Mouse (Mus musculus) intestine, embryonic 16.5 days (tissue): Measurements from ENCODE around the gene Fcrl5. TPM values are rescaled to one million over a fixed set of nuclear protein-coding genes. Genes with fewer than 3 reads are reported as not detected.

Source experiments
- ATAC-seq: fragments of 200-750 bp; cut with Nextera tagmentation; 2 replicates; pipeline ENCODE4 v1.8.0; 2017; ENCODE audit warnings: moderate TSS enrichment, moderate library complexity
- H3K27ac ChIP-seq: fragments of 300-500 bp; sonication (generic); 2 replicates; pipeline ENCODE4 v1.5.1; 2014; ENCODE audit warnings: mild to moderate bottlenecking, low read length
- H3K27me3 ChIP-seq: fragments of 300-500 bp; sonication (generic); replicated peaks from 2 replicates; pipeline ENCODE4 v1.6.1; 2014; ENCODE audit warnings: low read length, control low read depth, mixed read lengths; ENCODE audit not compliant: control insufficient read depth, insufficient read depth
- H3K36me3 ChIP-seq: fragments of 300-500 bp; sonication (generic); 2 replicates; pipeline ENCODE4 v1.6.1; 2014; ENCODE audit warnings: low read length, control low read depth; ENCODE audit not compliant: control insufficient read depth, insufficient read depth
- H3K4me1 ChIP-seq: fragments of 300-500 bp; sonication (generic); 2 replicates; pipeline ENCODE4 v1.6.1; 2014; ENCODE audit warnings: low read length, control low read depth, mixed read lengths; ENCODE audit not compliant: control insufficient read depth, insufficient read depth
- H3K4me2 ChIP-seq: fragments of 300-500 bp; sonication (generic); 2 replicates; pipeline ENCODE4 v1.6.1; 2014; ENCODE audit warnings: low read depth, low read length, control low read depth
- H3K4me3 ChIP-seq: fragments of 300-500 bp; sonication (generic); 2 replicates; pipeline ENCODE4 v1.5.1; 2014; ENCODE audit warnings: mild to moderate bottlenecking, low read length
- H3K9ac ChIP-seq: fragments of 300-500 bp; sonication (generic); 2 replicates; pipeline ENCODE4 v1.6.1; 2014; ENCODE audit warnings: low read depth, low read length
- H3K9me3 ChIP-seq: fragments of 300-500 bp; sonication (generic); 2 replicates; pipeline ENCODE4 v1.6.1; 2016; ENCODE audit warnings: low read length, control low read depth; ENCODE audit not compliant: control insufficient read depth
- WGBS: fragments of 180-500 bp; shearing (Covaris S2); extraction: QIAGEN DNeasy Blood & Tissue Kit; methylation state at CpG from one replicate; pipeline ENCODE4 v1.1.7; 2014; 5-methylcytosine and 5-hydroxymethylcytosine counted together
- polyA plus RNA-seq: library from polyadenylated mRNA; unstranded; fragments of >200 nt; fragmentation: Nextera tagmentation; extraction: Ambion mirVana; gene quantifications from 2 replicates; pipeline ENCODE4 v1.2.1, GENCODE M21; 2015

Fcrl5 gene
- polyA plus RNA-seq, 1 experiment from 2014 or later = not detected

DNA sequence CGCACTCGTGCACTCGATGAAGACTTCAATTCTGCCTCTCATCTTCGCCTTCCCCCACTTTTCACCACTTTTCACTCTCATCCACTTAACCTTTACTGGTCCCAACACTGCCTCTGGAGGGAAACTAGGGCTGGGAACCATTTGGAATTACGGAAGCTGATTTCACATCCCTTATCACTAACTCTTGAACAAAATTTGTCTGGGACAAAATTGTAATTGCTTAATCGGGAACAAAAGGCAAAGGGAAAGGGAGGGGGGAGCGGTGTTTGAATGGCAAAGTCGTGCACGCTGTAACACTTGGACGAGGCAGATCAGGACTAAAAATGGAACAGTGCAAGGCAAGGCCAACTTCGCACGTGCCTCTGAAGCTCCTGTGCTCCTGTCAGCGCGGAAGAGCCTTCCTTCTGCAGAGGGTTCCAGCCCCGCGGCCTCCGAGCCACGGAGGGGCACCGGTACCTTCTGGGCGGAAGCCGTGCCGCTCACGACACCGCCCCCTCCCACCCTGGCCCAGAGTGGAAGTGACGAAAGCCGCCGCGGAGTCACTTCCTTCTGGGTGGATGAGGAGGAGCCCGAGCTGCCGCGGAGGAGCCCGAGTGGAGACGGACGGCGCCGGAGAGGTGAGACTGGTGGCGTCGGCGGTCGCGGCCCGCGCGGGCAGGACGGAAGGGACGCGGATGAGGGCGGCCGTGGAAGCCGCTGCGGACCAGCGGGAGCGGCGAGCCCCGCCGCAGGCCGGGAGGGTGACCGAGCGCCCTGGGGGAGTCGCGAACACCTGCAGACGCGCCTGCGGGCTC lies 89.7 kb downstream of the Fcrl5 start, which contains the start of gene Etv3:
Etv3 (plus strand) TSS at position 365 of the 794 bp plus-strand sequence.
- Histone ChIP-seq H3K4me1 (peaks cover 15% of the 10 kb centered on the region; the same call in 1 of the 2 replicates), H3K27me3 (no peaks in the 10 kb centered on the region), H3K27ac (peak within 1 kb of the TSS; percentile 83), H3K9me3 (no peaks in the 10 kb centered on the region), H3K9ac (peak within 1 kb of the TSS; percentile 98), H3K4me3 (peak within 1 kb of the TSS; percentile 91), H3K4me2 (peak within 1 kb of the TSS; percentile 73), H3K36me3 (peaks cover 7% of the 10 kb centered on the region; the same call in 1 of the 2 replicates)
- peak; percentile 99 for ATAC-seq
- WGBS = 5% methylated on average over 64 of the region's 64 CpGs

DNA sequence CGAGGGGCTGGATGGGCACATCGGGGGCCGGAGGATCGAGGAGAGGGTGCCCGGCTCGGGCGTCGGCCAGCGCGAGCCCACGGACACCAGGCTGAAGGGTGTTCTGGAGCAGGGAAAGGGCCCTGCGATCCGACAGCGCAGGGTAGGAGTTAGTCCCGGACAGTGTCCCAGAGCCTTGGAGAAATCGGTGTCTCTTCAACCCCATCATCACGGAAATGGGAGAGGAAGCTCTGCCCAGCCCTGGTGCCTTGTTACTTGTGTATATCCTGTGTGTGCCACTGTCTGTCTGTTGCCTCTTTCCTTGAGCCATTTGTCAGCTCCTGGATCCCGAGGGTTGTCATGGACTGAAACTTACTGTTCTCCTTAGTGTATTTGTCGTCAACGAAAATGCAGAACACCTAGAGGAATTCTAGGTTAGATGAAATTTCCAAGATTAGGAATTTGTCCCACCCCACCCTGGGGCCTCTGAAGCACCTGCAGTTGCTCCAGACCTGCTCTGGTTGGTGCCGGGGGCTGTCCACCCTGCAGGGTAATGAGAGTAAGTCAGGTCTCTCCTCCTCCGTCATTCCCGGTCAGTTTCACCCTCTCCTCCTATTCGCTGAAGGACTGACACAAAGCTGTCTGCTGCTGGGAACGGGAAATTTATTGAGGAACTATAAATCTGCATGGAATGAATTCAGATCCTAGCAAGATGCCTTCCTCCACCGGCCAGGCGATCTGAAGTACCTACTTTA lies 90.4 kb downstream of the Fcrl5 start:
- peaks cover 15% of the 10 kb centered on the region; the same call in 1 of the 2 replicates for H3K4me1 ChIP-seq
- H3K27me3 ChIP-seq = no peaks in the 10 kb centered on the region
- H3K4me2 ChIP-seq = peak overlapping the region; percentile 73
- H3K27ac ChIP-seq = peak overlapping the region; percentile 81
- H3K4me3 ChIP-seq = peak overlapping the region; percentile 91
- H3K36me3 ChIP-seq = peaks cover 7% of the 10 kb centered on the region; the same call in 1 of the 2 replicates
- H3K9ac ChIP-seq = peak overlapping the region; percentile 98
- no peaks in the 10 kb centered on the region for H3K9me3 ChIP-seq
- peak; percentile 74 for ATAC-seq
- 3% methylated on average over 27 of the region's 27 CpGs for WGBS

DNA sequence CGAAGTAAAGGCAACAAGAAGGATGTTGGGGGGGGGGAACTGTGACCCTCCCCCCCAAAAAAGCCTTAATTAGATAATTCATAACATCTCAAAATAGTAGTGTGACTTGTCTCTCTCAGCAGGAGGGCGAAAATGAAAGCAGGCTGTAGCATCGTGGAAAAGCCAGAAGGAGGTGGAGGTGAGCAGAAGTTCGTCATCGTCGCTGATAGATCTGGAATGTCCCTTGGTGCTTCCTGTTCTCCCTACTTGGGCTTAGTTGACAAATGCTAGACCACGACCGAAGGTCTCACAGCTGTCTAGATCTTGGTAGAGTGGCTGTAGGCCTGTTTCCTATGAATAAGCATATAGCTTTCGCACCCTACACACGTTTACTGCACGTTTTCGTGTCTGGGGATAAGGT lies 91.6 kb downstream of the Fcrl5 start:
- Histone ChIP-seq H3K9ac (no peak overlapping the region; the same call in 1 of the 2 replicates), H3K36me3 (peaks cover 7% of the 10 kb centered on the region; the same call in 1 of the 2 replicates), H3K27me3 (no peaks in the 10 kb centered on the region), H3K4me3 (no peak overlapping the region), H3K4me2 (no peak overlapping the region), H3K9me3 (no peaks in the 10 kb centered on the region), H3K4me1 (peaks cover 15% of the 10 kb centered on the region; the same call in 1 of the 2 replicates), H3K27ac (no peak overlapping the region)
- ATAC-seq = no peak
- 83% methylated on average over 12 of the region's 12 CpGs for WGBS

DNA sequence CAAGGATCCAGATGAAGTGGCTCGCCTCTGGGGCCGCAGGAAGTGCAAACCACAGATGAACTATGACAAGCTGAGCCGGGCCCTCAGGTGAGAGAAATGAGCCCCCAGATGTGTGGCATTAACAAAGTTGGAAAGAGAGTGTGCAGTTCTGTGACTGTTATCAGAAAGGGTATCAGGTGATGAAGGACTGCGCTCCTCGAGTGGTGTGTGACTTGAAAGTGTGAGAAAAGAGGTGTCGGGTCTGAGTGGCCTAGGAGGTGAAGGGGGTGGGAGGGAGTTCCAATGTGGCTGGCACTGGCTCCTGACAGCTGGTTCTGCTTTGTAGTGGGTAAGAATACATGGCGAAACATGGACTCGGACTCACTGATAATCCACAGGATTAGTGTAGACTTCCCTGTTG lies 92.4 kb downstream of the Fcrl5 start:
- no peak overlapping the region for H3K4me3 ChIP-seq
- no peaks in the 10 kb centered on the region for H3K9me3 ChIP-seq
- no peak overlapping the region for H3K9ac ChIP-seq
- peaks cover 9% of the 10 kb centered on the region; the same call in 1 of the 2 replicates for H3K36me3 ChIP-seq
- ATAC-seq = no peak
- 88% methylated on average over 8 of the region's 8 CpGs for WGBS
- H3K27ac ChIP-seq = no peak overlapping the region
- no peak overlapping the region for H3K4me2 ChIP-seq
- peaks cover 15% of the 10 kb centered on the region; the same call in 1 of the 2 replicates for H3K4me1 ChIP-seq
- H3K27me3 ChIP-seq = no peaks in the 10 kb centered on the region

DNA sequence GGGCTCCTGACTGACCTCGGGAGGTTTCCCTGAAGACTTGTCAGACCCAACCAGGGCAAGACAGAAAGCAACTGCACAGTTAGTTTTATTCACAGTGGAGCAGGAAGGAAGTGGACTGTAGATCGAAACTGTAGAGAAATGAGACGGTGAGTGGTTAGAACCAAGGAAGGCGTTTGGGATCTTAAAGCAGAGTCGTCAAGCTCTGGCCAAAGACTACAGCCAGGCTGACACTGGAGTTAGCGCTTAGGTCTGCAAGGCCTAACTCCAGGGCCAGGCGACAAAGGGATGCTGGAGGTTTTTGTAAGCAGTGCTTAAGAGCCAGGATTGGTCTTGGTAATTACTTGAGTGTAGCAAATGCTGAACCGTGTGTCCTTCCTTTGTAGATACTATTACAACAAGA lies 93.3 kb downstream of the Fcrl5 start:
- ATAC-seq = no peak
- H3K4me1 ChIP-seq = peaks cover 15% of the 10 kb centered on the region; the same call in 1 of the 2 replicates
- H3K27me3 ChIP-seq = no peaks in the 10 kb centered on the region
- H3K4me2 ChIP-seq = no peak overlapping the region
- WGBS = 88% methylated on average over 8 of the region's 8 CpGs
- no peak overlapping the region for H3K4me3 ChIP-seq
- H3K36me3 ChIP-seq = peaks cover 9% of the 10 kb centered on the region; the same call in 1 of the 2 replicates
- no peak overlapping the region for H3K9ac ChIP-seq
- H3K9me3 ChIP-seq = no peaks in the 10 kb centered on the region
- H3K27ac ChIP-seq = no peak overlapping the region

DNA sequence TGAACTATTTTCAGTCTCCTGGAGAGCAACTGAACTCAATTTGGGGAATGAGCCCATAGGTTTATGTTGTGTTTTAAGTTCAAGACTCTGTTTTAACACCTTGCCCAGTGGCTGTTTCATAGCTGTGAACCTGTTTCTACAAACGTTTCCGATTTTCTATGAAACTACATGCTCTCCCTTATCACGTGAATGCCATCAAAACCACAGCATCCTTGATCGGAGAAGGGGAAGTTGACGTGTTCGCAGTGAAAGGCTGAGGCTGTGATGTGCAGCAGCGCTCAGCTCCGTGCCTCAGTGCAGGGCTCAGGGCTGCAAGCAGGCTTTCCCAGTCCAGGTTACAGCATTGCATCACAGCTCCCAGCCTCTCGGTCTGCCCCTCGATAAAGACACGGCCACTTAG lies 94.0 kb downstream of the Fcrl5 start:
- 91% methylated on average over 11 of the region's 11 CpGs for WGBS

DNA sequence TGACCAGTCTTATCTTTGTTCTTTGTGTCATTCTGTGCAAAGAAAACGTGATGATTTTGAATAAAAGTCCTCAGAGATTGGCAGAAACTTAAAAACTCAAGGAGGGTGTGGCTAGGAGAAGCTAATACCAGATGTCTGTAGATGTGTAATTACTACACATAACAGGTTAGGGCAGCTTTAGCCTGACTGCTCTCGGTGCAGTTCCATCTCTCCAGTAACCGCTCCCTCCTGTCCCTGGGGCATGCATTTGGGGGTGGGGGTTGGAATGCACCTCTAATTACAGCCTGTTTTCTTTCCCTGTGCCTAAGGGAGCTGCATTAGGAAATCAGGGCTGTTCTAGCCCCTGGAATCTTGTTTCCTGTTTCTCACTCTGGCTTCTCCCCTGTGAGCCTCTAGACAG lies 94.7 kb downstream of the Fcrl5 start:
- no peak for ATAC-seq
- Histone ChIP-seq H3K4me2 (no peak overlapping the region), H3K4me1 (peaks cover 13% of the 10 kb centered on the region; the same call in 1 of the 2 replicates), H3K9ac (no peak overlapping the region), H3K27me3 (no peaks in the 10 kb centered on the region), H3K4me3 (no peak overlapping the region), H3K9me3 (no peaks in the 10 kb centered on the region), H3K27ac (no peak overlapping the region), H3K36me3 (peaks cover 14% of the 10 kb centered on the region; the same call in 1 of the 2 replicates)
- 85% methylated on average over 3 of the region's 3 CpGs for WGBS

More for the DNA sequence above, 94.0 kb downstream of the Fcrl5 start:
- Histone ChIP-seq H3K36me3 (peaks cover 14% of the 10 kb centered on the region; the same call in 1 of the 2 replicates), H3K27me3 (no peaks in the 10 kb centered on the region), H3K4me3 (no peak overlapping the region), H3K27ac (no peak overlapping the region), H3K9me3 (no peaks in the 10 kb centered on the region), H3K9ac (no peak overlapping the region), H3K4me2 (no peak overlapping the region), H3K4me1 (peaks cover 15% of the 10 kb centered on the region; the same call in 1 of the 2 replicates)
- ATAC-seq = no peak

DNA sequence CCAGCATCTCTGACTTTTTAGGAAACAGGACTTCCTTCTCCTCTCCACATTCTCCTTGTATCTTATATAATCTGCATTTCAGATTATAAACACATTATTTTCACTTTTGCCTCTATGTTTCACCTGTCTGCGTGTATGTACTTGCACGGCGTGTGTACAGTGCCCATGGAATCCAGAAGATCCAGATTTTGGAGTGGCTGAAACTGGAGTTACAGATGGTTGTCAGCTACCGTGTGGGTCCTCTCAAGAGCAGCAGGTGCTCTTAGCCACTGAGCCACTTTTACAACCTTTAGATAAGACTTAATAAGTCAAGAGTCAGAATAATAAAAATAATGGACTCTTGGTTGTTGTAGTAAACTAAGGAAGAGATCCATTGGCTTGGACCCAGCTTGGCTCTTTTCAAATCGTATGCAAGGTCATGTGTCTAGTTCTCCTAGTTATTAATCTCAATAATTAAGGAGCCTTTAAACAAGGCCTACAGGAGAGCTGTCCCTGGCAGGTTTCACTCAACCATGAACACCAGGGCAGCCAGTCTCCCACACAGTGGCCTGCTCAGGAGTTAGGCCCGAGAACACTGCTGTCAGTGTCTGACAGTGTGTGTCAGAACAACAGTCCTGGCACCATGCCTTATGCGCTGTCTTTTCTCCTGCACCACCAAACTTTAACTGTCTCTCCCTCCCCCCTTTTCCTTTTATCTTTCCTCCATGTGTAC lies 98.2 kb downstream of the Fcrl5 start:
- Histone ChIP-seq H3K4me1 (peaks cover 5% of the 10 kb centered on the region), H3K27ac (no peak overlapping the region), H3K4me2 (no peak overlapping the region), H3K9me3 (no peaks in the 10 kb centered on the region), H3K36me3 (peaks cover 24% of the 10 kb centered on the region), H3K4me3 (no peak overlapping the region), H3K9ac (no peak overlapping the region), H3K27me3 (no peaks in the 10 kb centered on the region)
- peak; percentile 17; the same call in 1 of the 2 replicates for ATAC-seq
- WGBS = 80% methylated on average over 7 of the region's 7 CpGs

DNA sequence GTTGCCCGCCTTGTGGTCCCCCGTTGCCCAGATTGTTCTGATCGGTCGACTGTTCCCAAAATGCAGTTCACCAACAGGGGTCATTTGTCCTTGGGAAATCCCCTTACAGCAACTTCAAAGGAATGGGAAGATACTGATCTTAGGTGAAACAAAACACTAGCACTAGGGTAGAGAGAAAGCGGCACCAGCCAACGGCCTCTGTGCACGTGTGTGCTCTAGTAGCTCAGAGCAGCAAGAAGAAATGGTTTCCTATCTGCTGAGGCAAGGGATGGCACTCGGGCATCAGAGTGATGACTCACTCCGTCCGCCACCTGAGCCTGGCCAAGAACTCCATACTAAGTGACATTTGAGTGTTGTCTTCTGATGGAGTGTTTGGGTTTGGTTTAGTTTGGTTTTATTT lies 102.5 kb downstream of the Fcrl5 start:
- H3K4me1 ChIP-seq = peaks cover 5% of the 10 kb centered on the region
- no peaks in the 10 kb centered on the region for H3K27me3 ChIP-seq
- no peak overlapping the region for H3K4me3 ChIP-seq
- 70% methylated on average over 10 of the region's 10 CpGs for WGBS
- H3K36me3 ChIP-seq = peaks cover 16% of the 10 kb centered on the region
- H3K9me3 ChIP-seq = no peaks in the 10 kb centered on the region
- H3K9ac ChIP-seq = no peak overlapping the region
- ATAC-seq = no peak
- H3K4me2 ChIP-seq = no peak overlapping the region
- H3K27ac ChIP-seq = no peak overlapping the region
